Mouse (Mus musculus): ENCODE results near the gene Oaz2. TPM values are rescaled to one million over a fixed set of nuclear protein-coding genes. Genes with fewer than 3 reads are reported as not detected.

Oaz2 gene
- polyA plus RNA-seq, 1 experiment, result not detected

GRCm38 (mm10) chr9:65695646-65696045 is 27.8 kb downstream of the Oaz2 start:
- H3K4me3 ChIP-seq (ENCODE audit: insufficient read depth, low read depth, low read length), result no peak overlapping the region
- H3K4me1 ChIP-seq (ENCODE audit: control insufficient read depth, insufficient read depth, low read length), result peaks cover 13% of the 10 kb centered on the region
- WGBS, result 16% methylated on average over 3 of the region's 3 CpGs
- TF ChIP-seq CTCF (IDR thresholded peaks at IDR 0.05; ENCODE audit: insufficient read depth, low read depth, low read length) (no peak), POLR2A (IDR thresholded peaks at IDR 0.05; ENCODE audit: insufficient read depth, low read depth, low read length) (no peak)
- H3K27ac ChIP-seq (ENCODE audit: insufficient read depth, low read depth, low read length), result no peak overlapping the region

GRCm38 (mm10) chr9:65696337-65696736 is 28.5 kb downstream of the Oaz2 start:
- no peak for TF ChIP-seq POLR2A (IDR thresholded peaks at IDR 0.05; ENCODE audit: insufficient read depth, low read depth, low read length)
- Histone ChIP-seq H3K27ac (ENCODE audit: insufficient read depth, low read depth, low read length) (no peak overlapping the region), H3K4me3 (ENCODE audit: insufficient read depth, low read depth, low read length) (no peak overlapping the region), H3K4me1 (ENCODE audit: control insufficient read depth, insufficient read depth, low read length) (peaks cover 13% of the 10 kb centered on the region)

GRCm38 (mm10) chr9:65697356-65697755 is 29.6 kb downstream of the Oaz2 start:
- Histone ChIP-seq H3K4me1 (ENCODE audit: control insufficient read depth, insufficient read depth, low read length) (peaks cover 12% of the 10 kb centered on the region), H3K27ac (ENCODE audit: insufficient read depth, low read depth, low read length) (no peak overlapping the region), H3K4me3 (ENCODE audit: insufficient read depth, low read depth, low read length) (no peak overlapping the region)
- 83% methylated on average over 7 of the region's 7 CpGs for WGBS
- TF ChIP-seq CTCF (IDR thresholded peaks at IDR 0.05; ENCODE audit: insufficient read depth, low read depth, low read length) (no peak), POLR2A (IDR thresholded peaks at IDR 0.05; ENCODE audit: insufficient read depth, low read depth, low read length) (no peak)

GRCm38 (mm10) chr9:65697992-65698391 is 30.2 kb downstream of the Oaz2 start:
- no peak for TF ChIP-seq CTCF (IDR thresholded peaks at IDR 0.05; ENCODE audit: insufficient read depth, low read depth, low read length)
- TF ChIP-seq POLR2A (IDR thresholded peaks at IDR 0.05; ENCODE audit: insufficient read depth, low read depth, low read length), result no peak
- H3K4me1 ChIP-seq (ENCODE audit: control insufficient read depth, insufficient read depth, low read length), result peaks cover 9% of the 10 kb centered on the region
- H3K4me3 ChIP-seq (ENCODE audit: insufficient read depth, low read depth, low read length), result no peak overlapping the region
- H3K27ac ChIP-seq (ENCODE audit: insufficient read depth, low read depth, low read length), result no peak overlapping the region

GRCm38 (mm10) chr9:65700504-65700903 is 32.7 kb downstream of the Oaz2 start:
- 0 out of 2 replicates have a peak, but pooled peaks cover 11% of the 10 kb centered on the region for H3K4me1 ChIP-seq (ENCODE audit: control insufficient read depth, insufficient read depth, low read length)
- no peak overlapping the region for H3K27ac ChIP-seq (ENCODE audit: insufficient read depth, low read depth, low read length)
- WGBS, result 70% methylated on average over 6 of the region's 6 CpGs
- TF ChIP-seq CTCF (IDR thresholded peaks at IDR 0.05; ENCODE audit: insufficient read depth, low read depth, low read length) (no peak), POLR2A (IDR thresholded peaks at IDR 0.05; ENCODE audit: insufficient read depth, low read depth, low read length) (no peak)
- H3K4me3 ChIP-seq (ENCODE audit: insufficient read depth, low read depth, low read length), result no peak overlapping the region

- TF ChIP-seq CTCF (IDR thresholded peaks at IDR 0.05; ENCODE audit: insufficient read depth, low read depth, low read length) (no peak), POLR2A (IDR thresholded peaks at IDR 0.05; ENCODE audit: insufficient read depth, low read depth, low read length) (no peak)
- H3K4me3 ChIP-seq (ENCODE audit: insufficient read depth, low read depth, low read length), result no peak overlapping the region
- 83% methylated on average over 9 of the region's 9 CpGs for WGBS
- no peak overlapping the region for H3K27ac ChIP-seq (ENCODE audit: insufficient read depth, low read depth, low read length)
- 0 out of 2 replicates have a peak, but pooled peaks cover 10% of the 10 kb centered on the region for H3K4me1 ChIP-seq (ENCODE audit: control insufficient read depth, insufficient read depth, low read length)
These were observed 34.5 kb downstream of the Oaz2 start for GRCm38 (mm10) chr9:65702286-65702685.

- Histone ChIP-seq H3K4me1 (ENCODE audit: control insufficient read depth, insufficient read depth, low read length) (0 out of 2 replicates have a peak, but pooled peaks cover 9% of the 10 kb centered on the region), H3K4me3 (ENCODE audit: insufficient read depth, low read depth, low read length) (no peak overlapping the region), H3K27ac (ENCODE audit: insufficient read depth, low read depth, low read length) (no peak overlapping the region)
- TF ChIP-seq CTCF (IDR thresholded peaks at IDR 0.05; ENCODE audit: insufficient read depth, low read depth, low read length), result no peak
- TF ChIP-seq POLR2A (IDR thresholded peaks at IDR 0.05; ENCODE audit: insufficient read depth, low read depth, low read length), result no peak
- WGBS, result 89% methylated on average over 7 of the region's 7 CpGs
These were observed 35.4 kb downstream of the Oaz2 start for GRCm38 (mm10) chr9:65703241-65703640.

GRCm38 (mm10) chr9:65703926-65704595 is 36.3 kb downstream of the Oaz2 start:
- Histone ChIP-seq H3K4me3 (ENCODE audit: insufficient read depth, low read depth, low read length) (no peak overlapping the region), H3K4me1 (ENCODE audit: control insufficient read depth, insufficient read depth, low read length) (0 out of 2 replicates have a peak, but pooled peaks cover 9% of the 10 kb centered on the region), H3K27ac (ENCODE audit: insufficient read depth, low read depth, low read length) (no peak overlapping the region)
- TF ChIP-seq CTCF (IDR thresholded peaks at IDR 0.05; ENCODE audit: insufficient read depth, low read depth, low read length), result no peak
- TF ChIP-seq POLR2A (IDR thresholded peaks at IDR 0.05; ENCODE audit: insufficient read depth, low read depth, low read length), result no peak
- WGBS, result 81% methylated on average over 24 of the region's 24 CpGs

GRCm38 (mm10) chr9:65718195-65718594 is 50.4 kb downstream of the Oaz2 start:
- Histone ChIP-seq H3K27ac (ENCODE audit: insufficient read depth, low read depth, low read length) (no peak overlapping the region), H3K4me1 (ENCODE audit: control insufficient read depth, insufficient read depth, low read length) (peaks cover 6% of the 10 kb centered on the region), H3K4me3 (ENCODE audit: insufficient read depth, low read depth, low read length) (no peak overlapping the region)
- TF ChIP-seq CTCF (IDR thresholded peaks at IDR 0.05; ENCODE audit: insufficient read depth, low read depth, low read length) (no peak), POLR2A (IDR thresholded peaks at IDR 0.05; ENCODE audit: insufficient read depth, low read depth, low read length) (no peak)
- WGBS, result 93% methylated on average over 5 of the region's 5 CpGs
